Mouse (Mus musculus) liver, embryonic 14 days (tissue): Measurements from ENCODE around the gene Aldh1l2. TPM values are rescaled to one million over a fixed set of nuclear protein-coding genes. Genes with fewer than 3 reads are reported as not detected.

Experiments used
- polyA plus RNA-seq: library from polyadenylated mRNA; depleted of rRNA; stranded (reverse); fragments of >200 nt; gene quantifications from 2 replicates; pipeline ENCODE4 v1.2.3, GENCODE M21; 2012; rRNA removed

Gene Aldh1l2
- polyA plus RNA-seq: 0.14 TPM in 2 replicates

GRCm38 (mm10) chr10:83533910-83534283 lies at the start of gene Aldh1l2:
Gene Aldh1l2 (minus strand): TSS chr10:83534140.

GRCm38 (mm10) chr10:83543439-83544102 lies 9.6 kb upstream of the Aldh1l2 start, which contains the start of gene Washc4:
Gene Washc4 (plus strand): TSS chr10:83543752.

Other genes with a start within 250 kb of the Aldh1l2 start
- 0.03 and 0.08 TPM in 2 replicates for gene Slc41a2, start 196.3 kb downstream of the Aldh1l2 start, polyA plus RNA-seq
- gene D10Wsu102e, start 173.9 kb downstream of the Aldh1l2 start, polyA plus RNA-seq: 0.21 and 0.22 TPM in 2 replicates
- gene Washc4, start 9.6 kb upstream of the Aldh1l2 start, polyA plus RNA-seq: 2.6 and 3.5 TPM in 2 replicates
- 5.1 and 7.8 TPM in 2 replicates for gene Appl2, start 114.6 kb upstream of the Aldh1l2 start, polyA plus RNA-seq
- gene 1500009L16Rik, start 188.7 kb upstream of the Aldh1l2 start, polyA plus RNA-seq: 0.74 and 0.83 TPM in 2 replicates